In the genomic region with DNA sequence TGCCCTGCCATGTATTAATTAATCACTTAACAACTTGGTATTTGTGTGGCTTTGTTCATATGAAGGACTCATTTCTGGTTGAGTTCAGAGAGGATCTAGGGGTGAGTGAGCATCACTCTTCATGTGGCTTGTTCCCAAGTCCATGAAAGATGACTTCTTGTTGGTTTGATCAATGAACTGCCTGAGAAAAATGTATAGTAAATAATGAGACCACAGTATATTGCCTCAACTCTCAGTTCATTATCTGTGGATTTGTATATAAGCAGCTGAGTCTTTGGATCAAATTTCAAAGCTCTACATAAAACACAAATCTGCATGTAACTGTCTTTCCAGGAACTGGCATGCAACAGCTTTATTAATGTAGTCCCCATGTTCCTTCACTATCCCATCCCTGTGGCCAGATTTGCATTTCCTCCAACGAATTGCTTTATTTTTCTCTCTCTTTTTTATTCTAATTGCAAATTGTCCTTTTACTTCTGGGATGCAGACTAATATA, we compare ENCODE assay signal across 22 mouse cellular contexts.
DNase-seq lines count a peak whose midpoint lies in the region; ATAC-seq and TF ChIP-seq lines count a peak whose summit lies in the region.
"Had no signal": no experiment of that assay in that cellular context is flagged by ENCODE, and none has a peak within 500 bp of the region (broad histone marks: within the 10 kb centered on the region; RNA-seq: fewer than 3 reads in every experiment).

No protein-coding gene starts in this region.

- H3K27me3 ChIP-seq in lung, embryonic 14.5 days (ENCODE audit: insufficient read depth, low read length), result no peaks in the 10 kb centered on the region
- H3K27me3 ChIP-seq in lung, embryonic 15.5 days, result no peaks in the 10 kb centered on the region
- no peaks in the 10 kb centered on the region for H3K27me3 ChIP-seq in lung, embryonic 16.5 days (ENCODE audit: control insufficient read depth, insufficient read depth, low read depth, low read length)
- H3K27me3 ChIP-seq in lung, postnatal 0 days (replicated peaks; ENCODE audit: insufficient read depth, low read length), result no peaks in the 10 kb centered on the region
- H3K27me3 ChIP-seq: CH12.LX, Patski had no signal

- peak; percentile 79 for DNase-seq in lung, embryonic 14.5 days
- DNase-seq in lung, postnatal 10 days, result no peak
- DNase-seq in lung, postnatal 36 days, result no peak
- DNase-seq in lung, adult 18-20 months, result no peak
- peak; percentile 10 for DNase-seq in lung, postnatal 0 days (ENCODE audit: low spot score)
- no peak for DNase-seq in lung, postnatal 4 days
- DNase-seq: adrenal gland, adult 2 months; adrenal gland, adult 8-10 months; adrenal gland, postnatal 10 days; adrenal gland, postnatal 14 days; adrenal gland, postnatal 25 days; adrenal gland, postnatal 36 days; B cell, adult 2 months; cerebellum, adult 11 months; cerebellum, adult 11-12 months had no signal

- H3K36me3 ChIP-seq in lung, embryonic 14.5 days (ENCODE audit: insufficient read depth), result no peaks in the 10 kb centered on the region
- no peaks in the 10 kb centered on the region for H3K36me3 ChIP-seq in lung, embryonic 15.5 days
- no peaks in the 10 kb centered on the region for H3K36me3 ChIP-seq in lung, embryonic 16.5 days (ENCODE audit: control insufficient read depth, insufficient read depth, low read length)
- no peaks in the 10 kb centered on the region for H3K36me3 ChIP-seq in lung, postnatal 0 days (ENCODE audit: insufficient read depth, low read length)
- H3K36me3 ChIP-seq: G1E had no signal

- no peak overlapping the region for H3K4me2 ChIP-seq in lung, embryonic 14.5 days
- H3K4me2 ChIP-seq in lung, embryonic 15.5 days, result no peak overlapping the region
- no peak overlapping the region for H3K4me2 ChIP-seq in lung, embryonic 16.5 days (ENCODE audit: low read depth, low read length)
- no peak overlapping the region for H3K4me2 ChIP-seq in lung, postnatal 0 days (replicated peaks; ENCODE audit: low read depth, low read length)

- H3K27ac ChIP-seq in lung, embryonic 14.5 days (ENCODE audit: low read depth), result no peak overlapping the region
- no peak overlapping the region for H3K27ac ChIP-seq in lung, embryonic 15.5 days
- no peak overlapping the region for H3K27ac ChIP-seq in lung, embryonic 16.5 days (ENCODE audit: low read length)
- no peak overlapping the region for H3K27ac ChIP-seq in lung, postnatal 0 days (ENCODE audit: low read length)

- WGBS in lung, embryonic 14.5 days, result 29% methylated on average over 1 of the region's 1 CpGs
- WGBS in lung, embryonic 15.5 days, result 33% methylated on average over 1 of the region's 1 CpGs
- 30% methylated on average over 1 of the region's 1 CpGs for WGBS in lung, embryonic 16.5 days
- WGBS in lung, postnatal 0 days, result 9% methylated on average over 1 of the region's 1 CpGs

- no peaks in the 10 kb centered on the region for H3K9me3 ChIP-seq in lung, embryonic 14.5 days (ENCODE audit: low read depth, low read length)
- H3K9me3 ChIP-seq in lung, embryonic 15.5 days, result no peaks in the 10 kb centered on the region
- no peaks in the 10 kb centered on the region for H3K9me3 ChIP-seq in lung, embryonic 16.5 days (ENCODE audit: control insufficient read depth, low read length)
- no peaks in the 10 kb centered on the region for H3K9me3 ChIP-seq in lung, postnatal 0 days (ENCODE audit: low read length)
- H3K9me3 ChIP-seq: G1E had no signal

- peak; percentile 90 for ATAC-seq in lung, embryonic 14.5 days (ENCODE audit: insufficient read depth)
- ATAC-seq in lung, embryonic 15.5 days (ENCODE audit: borderline replicate concordance, extremely low read depth, low FRiP score, low TSS enrichment), result peak; percentile 74; the same call in 1 of the 2 replicates
- ATAC-seq in lung, embryonic 16.5 days (ENCODE audit: low read depth), result peak; percentile 73
- no peak; the same call in 1 of the 2 replicates for ATAC-seq in lung, postnatal 0 days
- ATAC-seq: activated CD4-positive, CD25-positive, alpha-beta regulatory T cell, adult 4 months; CD4-positive, CD25-positive, alpha-beta regulatory T cell, adult 4 months; Patski had no signal

- no peak for TF ChIP-seq CTCF in lung, embryonic 14.5 days (IDR thresholded peaks at IDR 0.05; ENCODE audit: low read depth)
- no peak for TF ChIP-seq CTCF in lung, postnatal 0 days (IDR thresholded peaks at IDR 0.05)

- H3K9ac ChIP-seq in lung, embryonic 14.5 days, result no peak overlapping the region
- no peak overlapping the region for H3K9ac ChIP-seq in lung, embryonic 15.5 days
- H3K9ac ChIP-seq in lung, embryonic 16.5 days (ENCODE audit: low read length), result no peak overlapping the region
- no peak overlapping the region for H3K9ac ChIP-seq in lung, postnatal 0 days (replicated peaks; ENCODE audit: low read depth)

- H3K4me1 ChIP-seq in lung, embryonic 14.5 days (ENCODE audit: insufficient read depth), result no peaks in the 10 kb centered on the region
- no peaks in the 10 kb centered on the region for H3K4me1 ChIP-seq in lung, embryonic 15.5 days
- no peaks in the 10 kb centered on the region for H3K4me1 ChIP-seq in lung, embryonic 16.5 days (replicated peaks; ENCODE audit: control insufficient read depth, insufficient read depth, low read length)
- no peaks in the 10 kb centered on the region for H3K4me1 ChIP-seq in lung, postnatal 0 days (ENCODE audit: insufficient read depth, low read depth, low read length)

- no peak overlapping the region for H3K4me3 ChIP-seq in lung, embryonic 14.5 days (ENCODE audit: low read depth, low read length)
- no peak overlapping the region for H3K4me3 ChIP-seq in lung, embryonic 15.5 days
- no peak overlapping the region for H3K4me3 ChIP-seq in lung, embryonic 16.5 days (ENCODE audit: low read length)
- no peak overlapping the region for H3K4me3 ChIP-seq in lung, postnatal 0 days (ENCODE audit: low read depth, low read length)

- TF ChIP-seq EP300 in lung, postnatal 0 days (IDR thresholded peaks at IDR 0.05), result no peak

Comparison
In these comparisons a context has a peak if more than half of its experiments do, and no peak if none do; other contexts are left out.
1. DNase-seq: peak in lung, embryonic 14.5 days (single experiment) and lung, postnatal 0 days (single experiment); none in lung, postnatal 10 days (single experiment), lung, postnatal 36 days (single experiment), lung, adult 18-20 months (0 of 2) and lung, postnatal 4 days (0 of 2).